Mouse (Mus musculus) heart, postnatal 0 days (tissue): Measurements from ENCODE around the gene Dchs1. TPM values are rescaled to one million over a fixed set of nuclear protein-coding genes. Genes with fewer than 3 reads are reported as not detected.

ENCODE experiments used
- ATAC-seq: fragments of 200-750 bp; cut with Nextera tagmentation; 2 replicates; pipeline ENCODE4 v1.8.0; 2017; ENCODE audit warnings: low read depth, moderate number of reproducible peaks, moderate library complexity; ENCODE audit not compliant: insufficient read depth
- DNase-seq: peaks from one replicate; pipeline ENCODE4 v3.0.0-alpha.2; 2016; ENCODE audit warnings: low spot score
- H3K27ac ChIP-seq: fragments of 300-500 bp; sonication (generic); 2 replicates; pipeline ENCODE4 v1.5.1; 2014; ENCODE audit warnings: low read depth, mild to moderate bottlenecking
- H3K27me3 ChIP-seq: fragments of 300-500 bp; sonication (generic); 2 replicates; pipeline ENCODE4 v1.6.1; 2014; ENCODE audit warnings: low read length, mixed read lengths; ENCODE audit not compliant: control insufficient read depth, insufficient read depth
- H3K36me3 ChIP-seq: fragments of 300-500 bp; sonication (generic); replicated peaks from 2 replicates; pipeline ENCODE4 v1.6.1; 2014; ENCODE audit warnings: low read length, mixed read lengths; ENCODE audit not compliant: control insufficient read depth, insufficient read depth
- H3K4me1 ChIP-seq: fragments of 300-500 bp; sonication (generic); 2 replicates; pipeline ENCODE4 v1.6.1; 2014; ENCODE audit warnings: antibody characterized with exemption; ENCODE audit not compliant: control insufficient read depth, insufficient read depth
- H3K4me2 ChIP-seq: fragments of 300-500 bp; sonication (generic); 2 replicates; pipeline ENCODE4 v1.6.1; 2014; ENCODE audit warnings: low read depth, mild to moderate bottlenecking, low read length, moderate library complexity
- H3K4me3 ChIP-seq: fragments of 300-500 bp; sonication (generic); 2 replicates; pipeline ENCODE4 v1.5.1; 2014; ENCODE audit warnings: low read depth, low read length
- H3K9ac ChIP-seq: fragments of 300-500 bp; sonication (generic); replicated peaks from 2 replicates; pipeline ENCODE4 v1.6.1; 2014; ENCODE audit warnings: low read depth, low read length, mixed read lengths
- H3K9me3 ChIP-seq: fragments of 300-500 bp; sonication (generic); replicated peaks from 2 replicates; pipeline ENCODE4 v1.6.1; 2016; ENCODE audit warnings: low read length; ENCODE audit not compliant: control insufficient read depth
- CTCF ChIP-seq: IDR thresholded peaks from 2 replicates; pipeline ENCODE4 v1.5.1; 2016; ENCODE audit warnings: antibody characterized with exemption, control low read depth, low read depth
- EP300 ChIP-seq: IDR thresholded peaks from 2 replicates; pipeline ENCODE4 v1.6.1; 2016; ENCODE audit warnings: antibody characterized with exemption, low read depth
- WGBS: fragments of 180-500 bp; shearing (Covaris S2); extraction: QIAGEN DNeasy Blood & Tissue Kit; methylation state at CpG from one replicate; pipeline ENCODE4 v1.1.7; 2014; 5-methylcytosine and 5-hydroxymethylcytosine counted together
- polyA plus RNA-seq: library from polyadenylated mRNA; unstranded; fragments of >200 nt; fragmentation: Nextera tagmentation; extraction: Ambion mirVana; gene quantifications from 2 replicates; pipeline ENCODE4 v1.2.1, GENCODE M21; 2015
- total RNA-seq: library from RNA; depleted of rRNA; stranded (reverse); fragments of >200 nt; gene quantifications from 2 replicates; pipeline ENCODE4 v1.2.3, GENCODE M21; 2014; ENCODE audit warnings: low replicate concordance

Gene Dchs1
- total and polyA plus RNA-seq, 2 experiments from 2014 or later = 2.1 to 19.3 TPM

DNA sequence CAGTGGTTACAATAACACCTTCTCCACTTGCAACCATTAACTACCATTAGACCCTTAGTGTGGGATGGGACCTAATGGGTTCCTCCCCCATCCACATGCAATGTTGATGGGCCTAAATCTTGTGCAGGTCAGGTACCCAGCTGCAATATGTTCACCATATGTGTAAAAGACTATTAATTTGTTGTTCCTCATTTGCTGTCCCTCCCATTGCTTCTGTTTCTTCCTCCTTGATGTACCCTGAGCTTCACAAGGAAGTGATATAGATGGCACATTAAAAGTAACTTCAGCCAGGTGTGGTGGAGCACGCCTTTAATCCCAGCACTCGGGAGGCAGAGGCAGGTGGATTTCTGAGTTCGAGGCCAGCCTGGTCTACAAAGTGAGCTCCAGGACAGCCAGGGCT, 9.5 kb upstream of the Dchs1 start:
- Histone ChIP-seq H3K4me3 (no peak overlapping the region), H3K9me3 (no peaks in the 10 kb centered on the region), H3K36me3 (no peaks in the 10 kb centered on the region), H3K4me1 (no peaks in the 10 kb centered on the region), H3K27ac (no peak overlapping the region), H3K27me3 (no peaks in the 10 kb centered on the region), H3K9ac (no peak overlapping the region), H3K4me2 (no peak overlapping the region)
- DNase-seq (no peak), ATAC-seq (no peak)
- TF ChIP-seq CTCF (no peak), EP300 (no peak)
- WGBS = 73% methylated on average over 2 of the region's 3 CpGs

DNA sequence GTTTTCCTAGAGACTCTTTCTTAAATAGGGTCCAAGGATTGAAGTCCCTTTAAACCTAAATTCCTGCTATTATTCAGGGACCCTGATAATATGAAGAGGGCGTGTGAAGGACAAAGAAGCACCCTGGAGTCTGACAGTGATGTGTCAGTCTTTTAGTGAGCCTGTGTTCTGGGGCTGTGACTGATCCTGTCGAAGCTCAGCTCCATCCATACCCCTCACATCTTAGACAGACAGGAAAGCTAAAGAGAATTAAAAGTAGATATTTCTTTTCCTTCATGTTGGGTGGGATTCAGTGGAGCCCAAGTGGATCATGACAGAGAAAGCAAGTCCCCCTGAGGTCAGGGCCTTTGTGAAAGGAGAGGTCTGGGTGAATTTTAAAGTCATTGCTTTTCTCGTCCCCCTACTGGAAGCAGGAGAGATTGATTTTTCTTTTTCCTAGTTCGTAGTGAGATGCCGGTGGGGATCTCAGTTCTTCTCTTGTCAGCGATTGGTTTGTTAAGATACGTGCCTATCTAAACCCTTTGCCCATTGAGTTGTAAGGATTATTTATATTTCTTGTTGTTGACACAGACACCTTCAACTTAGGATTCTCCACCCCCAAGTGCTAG, 8.4 kb upstream of the Dchs1 start:
- ATAC-seq (no peak), DNase-seq (no peak)
- H3K9me3 ChIP-seq = no peaks in the 10 kb centered on the region
- WGBS = 25% methylated on average over 7 of the region's 7 CpGs
- no peak overlapping the region for H3K27ac ChIP-seq
- no peak overlapping the region for H3K4me2 ChIP-seq
- H3K27me3 ChIP-seq = no peaks in the 10 kb centered on the region
- no peak overlapping the region for H3K9ac ChIP-seq
- H3K4me3 ChIP-seq = no peak overlapping the region
- no peak for TF ChIP-seq EP300
- peak; percentile 27; the same call in 1 of the 2 replicates for TF ChIP-seq CTCF
- no peaks in the 10 kb centered on the region for H3K4me1 ChIP-seq
- H3K36me3 ChIP-seq = no peaks in the 10 kb centered on the region

DNA sequence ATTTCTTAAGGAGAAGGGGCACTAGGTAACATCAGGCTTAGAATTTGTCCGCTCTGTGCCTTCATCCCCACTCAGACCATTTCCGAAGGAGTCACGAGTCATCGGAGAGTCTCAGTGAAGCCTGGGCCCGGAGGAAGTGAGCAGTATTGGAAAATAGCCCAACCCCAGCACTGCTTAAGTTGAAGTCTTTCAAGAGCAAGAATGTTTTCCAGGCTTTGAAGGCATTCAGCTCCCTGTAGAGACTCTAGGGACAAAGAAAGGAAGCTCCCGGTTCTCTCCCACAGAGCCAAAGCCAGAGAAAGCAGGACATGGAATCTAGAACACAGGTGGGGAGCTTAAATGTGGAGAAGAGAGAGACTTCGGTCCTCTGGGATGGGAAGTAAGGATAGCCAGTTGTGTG, 6.2 kb upstream of the Dchs1 start:
- H3K4me1 ChIP-seq = no peaks in the 10 kb centered on the region
- WGBS = 50% methylated on average over 7 of the region's 7 CpGs
- TF ChIP-seq EP300 (no peak), CTCF (no peak)
- no peak overlapping the region for H3K4me2 ChIP-seq
- peak overlapping the region; percentile 56 for H3K27ac ChIP-seq
- ATAC-seq = peak; percentile 58
- H3K9me3 ChIP-seq = no peaks in the 10 kb centered on the region
- no peaks in the 10 kb centered on the region for H3K36me3 ChIP-seq
- H3K27me3 ChIP-seq = no peaks in the 10 kb centered on the region
- no peak for DNase-seq
- no peak overlapping the region for H3K9ac ChIP-seq
- no peak overlapping the region for H3K4me3 ChIP-seq

- Histone ChIP-seq H3K4me1 (no peaks in the 10 kb centered on the region), H3K4me3 (no peak overlapping the region), H3K27me3 (peaks cover 19% of the 10 kb centered on the region), H3K9me3 (no peaks in the 10 kb centered on the region), H3K9ac (no peak overlapping the region), H3K27ac (no peak overlapping the region), H3K4me2 (no peak overlapping the region), H3K36me3 (no peaks in the 10 kb centered on the region)
- TF ChIP-seq CTCF (no peak), EP300 (no peak)
- no peak for ATAC-seq
- 79% methylated on average over 1 of the region's 1 CpGs for WGBS
- DNase-seq = no peak
Measured at GRCm38 (mm10) chr7:105791147-105791546, 3.7 kb upstream of the Dchs1 start.

DNA sequence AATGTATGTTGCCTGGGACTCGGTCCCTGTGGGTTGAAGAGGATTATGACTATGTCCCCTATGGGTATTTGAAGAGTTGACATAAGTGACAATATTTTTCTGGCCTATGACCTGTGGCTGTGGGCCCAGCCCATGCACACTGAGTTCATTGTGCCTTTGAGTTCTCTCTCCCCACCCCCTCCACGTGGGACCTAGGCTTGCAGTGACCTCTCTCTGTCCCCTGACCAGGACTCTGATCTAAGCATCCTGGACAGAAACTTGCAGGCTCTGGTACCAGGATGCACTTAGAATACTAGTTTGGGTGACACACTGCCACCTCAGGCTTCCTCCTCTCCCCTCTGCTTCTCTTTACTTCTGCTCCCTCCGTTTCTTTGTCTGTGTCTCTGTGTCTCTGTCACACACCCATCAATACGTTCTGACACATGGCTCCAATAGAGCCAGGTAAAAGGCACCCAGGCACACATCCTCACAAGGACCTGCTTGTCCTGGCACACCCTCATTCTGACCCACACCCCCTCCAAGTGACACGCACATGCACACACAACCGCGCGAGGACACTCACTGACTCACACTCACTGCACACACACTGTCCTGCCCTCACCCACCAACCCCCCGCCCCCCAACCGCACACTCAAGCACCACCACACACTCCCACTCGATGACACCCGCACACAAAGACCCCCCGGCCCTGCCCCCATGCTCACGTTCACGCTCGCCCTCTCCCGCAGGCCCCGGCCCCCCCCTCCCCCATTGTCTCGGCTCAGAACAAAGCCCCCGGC, 759 bp downstream of the Dchs1 start:
- 11% methylated on average over 20 of the region's 20 CpGs for WGBS
- Histone ChIP-seq H3K4me1 (no peaks in the 10 kb centered on the region), H3K9ac (peak overlapping the region; percentile 76), H3K36me3 (no peaks in the 10 kb centered on the region), H3K27ac (peak overlapping the region; percentile 90), H3K27me3 (peaks cover 21% of the 10 kb centered on the region), H3K4me2 (peak overlapping the region; percentile 67), H3K9me3 (no peaks in the 10 kb centered on the region), H3K4me3 (peak overlapping the region; percentile 78)
- DNase-seq (no peak), ATAC-seq (peak; percentile 33; the same call in 1 of the 2 replicates)
- TF ChIP-seq CTCF (no peak), EP300 (no peak)
